Mouse (Mus musculus) embryonic facial prominence, embryonic 14.5 days (tissue): ENCODE results near the gene Zdhhc18. TPM values are rescaled to one million over a fixed set of nuclear protein-coding genes. Genes with fewer than 3 reads are reported as not detected.

Experiments
- ATAC-seq: fragments of 200-750 bp; cut with Nextera tagmentation; 2 replicates; pipeline ENCODE4 v1.8.0; 2017; ENCODE audit warnings: low read depth, moderate number of reproducible peaks, moderate TSS enrichment
- DNase-seq: peaks from one replicate; pipeline ENCODE4 v3.0.0-alpha.2; 2015; ENCODE audit warnings: low spot score
- H3K27ac ChIP-seq: fragments of 300-500 bp; sonication (generic); replicated peaks from 2 replicates; pipeline ENCODE4 v1.5.1; 2014; ENCODE audit warnings: low read depth, mild to moderate bottlenecking, low read length, moderate library complexity
- H3K27me3 ChIP-seq: fragments of 300-500 bp; sonication (generic); replicated peaks from 2 replicates; pipeline ENCODE4 v1.6.1; 2014; ENCODE audit warnings: low read length; ENCODE audit not compliant: control insufficient read depth, insufficient read depth
- H3K36me3 ChIP-seq: fragments of 300-500 bp; sonication (generic); 2 replicates; pipeline ENCODE4 v1.6.1; 2014; ENCODE audit warnings: low read length, mixed read lengths; ENCODE audit not compliant: control insufficient read depth, insufficient read depth
- H3K4me1 ChIP-seq: fragments of 300-500 bp; sonication (generic); 2 replicates; pipeline ENCODE4 v1.6.1; 2014; ENCODE audit warnings: antibody characterized with exemption, low read length; ENCODE audit not compliant: control insufficient read depth, insufficient read depth
- H3K4me2 ChIP-seq: fragments of 300-500 bp; sonication (generic); 2 replicates; pipeline ENCODE4 v1.6.1; 2014; ENCODE audit warnings: low read depth, mild to moderate bottlenecking, low read length, moderate library complexity, mixed read lengths
- H3K4me3 ChIP-seq: fragments of 300-500 bp; sonication (generic); 2 replicates; pipeline ENCODE4 v1.5.1; 2014; ENCODE audit warnings: low read depth, mild to moderate bottlenecking, low read length
- H3K9ac ChIP-seq: fragments of 300-500 bp; sonication (generic); 2 replicates; pipeline ENCODE4 v1.6.1; 2014; ENCODE audit warnings: low read depth, mild to moderate bottlenecking, low read length, moderate library complexity, mixed read lengths
- H3K9me3 ChIP-seq: fragments of 300-500 bp; sonication (generic); 2 replicates; pipeline ENCODE4 v1.6.1; 2016; ENCODE audit warnings: low read length; ENCODE audit not compliant: control insufficient read depth
- WGBS: fragments of 180-500 bp; shearing (Covaris S2); extraction: QIAGEN DNeasy Blood & Tissue Kit; methylation state at CpG from one replicate; pipeline ENCODE4 v1.1.7; 2014; 5-methylcytosine and 5-hydroxymethylcytosine counted together
- polyA plus RNA-seq: library from polyadenylated mRNA; unstranded; fragments of >200 nt; fragmentation: Nextera tagmentation; extraction: Ambion mirVana; gene quantifications from 2 replicates; pipeline ENCODE4 v1.2.1, GENCODE M21; 2014

Zdhhc18 gene
- polyA plus RNA-seq, 1 experiment from 2014 or later, result 2.1 TPM

GRCm38 (mm10) chr4:133620668-133621067 lies 29.3 kb downstream of the Zdhhc18 start:
- ATAC-seq, result no peak
- no peaks in the 10 kb centered on the region for H3K27me3 ChIP-seq
- H3K9me3 ChIP-seq, result no peaks in the 10 kb centered on the region
- peaks cover 39% of the 10 kb centered on the region for H3K36me3 ChIP-seq
- H3K27ac ChIP-seq, result no peak overlapping the region
- H3K9ac ChIP-seq, result no peak overlapping the region
- 88% methylated on average over 8 of the region's 8 CpGs for WGBS
- DNase-seq, result no peak
- H3K4me1 ChIP-seq, result no peaks in the 10 kb centered on the region
- no peak overlapping the region for H3K4me2 ChIP-seq
- no peak overlapping the region for H3K4me3 ChIP-seq

DNA sequence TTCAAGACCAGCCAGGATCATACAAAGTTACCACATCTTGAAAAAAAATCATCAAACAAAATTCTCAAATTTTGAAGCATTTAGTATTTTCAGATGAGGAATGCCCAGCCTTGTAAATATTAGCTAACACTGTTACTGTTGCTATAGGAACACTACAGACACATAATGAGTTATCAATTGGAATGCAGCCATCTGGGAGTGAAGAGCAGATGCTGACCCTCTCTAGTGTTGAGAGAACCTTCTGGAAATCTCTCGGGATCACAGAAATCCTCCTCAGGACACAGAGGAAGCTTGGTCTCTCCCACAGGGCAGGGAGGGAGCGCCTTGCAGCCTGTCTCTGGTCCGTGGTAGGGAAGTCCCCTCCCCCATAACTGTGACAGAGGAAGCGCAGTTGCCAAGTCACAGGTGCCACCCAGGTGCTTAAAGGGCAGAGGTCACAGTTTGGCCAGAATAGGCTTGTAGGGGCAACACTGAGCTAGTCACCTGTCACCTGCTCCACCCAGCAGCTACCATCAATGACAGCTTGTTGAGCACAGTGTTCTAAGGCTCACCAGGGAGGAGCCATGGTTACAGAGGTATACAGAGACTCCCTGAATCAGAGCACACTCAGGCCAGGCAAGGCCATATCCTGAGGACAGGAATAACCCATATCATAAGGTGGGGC lies 30.3 kb downstream of the Zdhhc18 start:
- Histone ChIP-seq H3K4me3 (no peak overlapping the region), H3K9me3 (no peaks in the 10 kb centered on the region), H3K4me2 (no peak overlapping the region), H3K9ac (no peak overlapping the region), H3K4me1 (no peaks in the 10 kb centered on the region), H3K36me3 (peaks cover 40% of the 10 kb centered on the region), H3K27me3 (no peaks in the 10 kb centered on the region), H3K27ac (no peak overlapping the region)
- ATAC-seq, result no peak
- no peak for DNase-seq
- 64% methylated on average over 4 of the region's 4 CpGs for WGBS

DNA sequence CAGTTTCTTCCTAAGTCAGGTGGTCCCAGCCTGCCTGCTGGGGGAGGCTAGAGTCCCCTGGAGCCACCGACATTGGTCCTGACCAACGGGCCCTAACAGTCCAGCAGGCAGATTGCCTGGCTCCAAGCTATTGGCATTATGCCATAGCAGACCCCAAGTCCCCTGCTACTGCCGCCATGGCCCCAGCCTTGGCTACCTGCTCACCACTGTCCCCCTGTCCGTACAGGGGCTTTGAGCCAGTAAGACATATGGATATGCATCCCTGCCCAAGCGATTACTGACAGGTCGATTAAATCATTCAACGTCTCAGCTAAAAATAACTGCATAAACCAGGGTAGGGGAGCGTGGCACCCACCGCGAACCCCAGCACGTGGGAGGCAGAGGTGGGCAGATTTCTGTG lies 32.0 kb downstream of the Zdhhc18 start:
- no peak overlapping the region for H3K4me2 ChIP-seq
- no peaks in the 10 kb centered on the region for H3K9me3 ChIP-seq
- DNase-seq, result no peak
- no peaks in the 10 kb centered on the region for H3K27me3 ChIP-seq
- H3K9ac ChIP-seq, result no peak overlapping the region
- no peak overlapping the region for H3K27ac ChIP-seq
- H3K36me3 ChIP-seq, result peaks cover 42% of the 10 kb centered on the region
- ATAC-seq, result no peak
- H3K4me1 ChIP-seq, result no peaks in the 10 kb centered on the region
- WGBS, result 95% methylated on average over 11 of the region's 11 CpGs
- H3K4me3 ChIP-seq, result no peak overlapping the region

DNA sequence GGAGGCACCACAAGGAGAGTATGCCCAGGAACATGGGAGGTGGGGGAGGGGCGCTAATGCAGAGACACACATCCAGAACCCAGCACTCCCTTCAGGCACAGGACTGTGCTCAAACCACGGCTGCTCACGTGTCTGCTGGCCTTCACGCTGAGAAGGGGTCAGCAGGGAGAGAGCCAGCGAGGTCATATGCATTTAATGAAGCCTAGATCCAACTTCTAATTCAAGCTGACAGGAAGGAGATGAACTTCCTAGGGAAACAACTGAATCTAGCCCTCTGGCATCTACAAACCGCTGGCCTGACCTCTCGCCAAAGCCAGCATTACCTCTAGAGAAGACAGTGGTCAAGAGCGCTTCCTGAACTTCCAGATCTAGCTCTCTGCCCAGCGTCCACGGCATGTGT lies 34.5 kb downstream of the Zdhhc18 start:
- no peak overlapping the region for H3K4me2 ChIP-seq
- ATAC-seq, result no peak
- H3K4me3 ChIP-seq, result no peak overlapping the region
- no peak for DNase-seq
- H3K4me1 ChIP-seq, result no peaks in the 10 kb centered on the region
- WGBS, result 71% methylated on average over 10 of the region's 10 CpGs
- H3K27ac ChIP-seq, result no peak overlapping the region
- H3K9ac ChIP-seq, result no peak overlapping the region
- H3K27me3 ChIP-seq, result no peaks in the 10 kb centered on the region
- peaks cover 10% of the 10 kb centered on the region for H3K9me3 ChIP-seq
- peaks cover 61% of the 10 kb centered on the region for H3K36me3 ChIP-seq

- Histone ChIP-seq H3K4me1 (no peaks in the 10 kb centered on the region), H3K4me2 (no peak overlapping the region), H3K9ac (no peak overlapping the region), H3K27ac (no peak overlapping the region), H3K27me3 (no peaks in the 10 kb centered on the region), H3K4me3 (no peak overlapping the region), H3K36me3 (peaks cover 63% of the 10 kb centered on the region), H3K9me3 (peaks cover 10% of the 10 kb centered on the region)
- no peak for DNase-seq
- 83% methylated on average over 7 of the region's 8 CpGs for WGBS
- 0 out of 2 replicates have a peak, but pooled peaks have one; percentile 12 for ATAC-seq
These were observed 35.6 kb downstream of the Zdhhc18 start for GRCm38 (mm10) chr4:133614274-133614761.

- no peak for ATAC-seq
- Histone ChIP-seq H3K27ac (no peak overlapping the region), H3K9ac (no peak overlapping the region), H3K27me3 (no peaks in the 10 kb centered on the region), H3K9me3 (peaks cover 10% of the 10 kb centered on the region), H3K4me1 (no peaks in the 10 kb centered on the region), H3K4me3 (no peak overlapping the region), H3K36me3 (peaks cover 64% of the 10 kb centered on the region), H3K4me2 (no peak overlapping the region)
- WGBS, result 90% methylated on average over 4 of the region's 4 CpGs
- DNase-seq, result no peak
These were observed 36.1 kb downstream of the Zdhhc18 start for GRCm38 (mm10) chr4:133613867-133614266.

DNA sequence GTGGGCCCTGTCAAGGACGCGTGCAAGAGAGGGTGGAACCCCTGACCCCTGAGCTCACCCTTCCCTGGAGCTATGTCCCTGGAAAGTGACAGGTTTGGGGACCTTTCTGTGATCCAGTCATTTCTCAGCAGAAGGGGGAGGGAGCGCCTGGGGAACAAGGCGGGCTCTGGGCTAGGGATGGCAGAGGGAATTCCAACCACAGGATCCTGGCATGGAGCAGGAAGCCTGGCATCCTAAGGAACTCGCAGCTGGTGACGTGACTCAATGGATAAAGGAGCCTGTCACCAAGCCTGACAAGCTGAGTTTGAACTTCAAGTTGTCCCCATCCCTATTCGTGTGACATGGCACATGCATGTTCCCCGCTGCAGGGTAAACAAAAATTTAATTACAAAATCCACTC lies 36.9 kb downstream of the Zdhhc18 start:
- WGBS, result 88% methylated on average over 8 of the region's 8 CpGs
- no peaks in the 10 kb centered on the region for H3K4me1 ChIP-seq
- DNase-seq (no peak), ATAC-seq (no peak)
- no peaks in the 10 kb centered on the region for H3K27me3 ChIP-seq
- no peak overlapping the region for H3K4me3 ChIP-seq
- H3K9ac ChIP-seq, result no peak overlapping the region
- no peak overlapping the region for H3K27ac ChIP-seq
- H3K36me3 ChIP-seq, result peaks cover 72% of the 10 kb centered on the region
- H3K9me3 ChIP-seq, result peaks cover 10% of the 10 kb centered on the region
- no peak overlapping the region for H3K4me2 ChIP-seq

DNA sequence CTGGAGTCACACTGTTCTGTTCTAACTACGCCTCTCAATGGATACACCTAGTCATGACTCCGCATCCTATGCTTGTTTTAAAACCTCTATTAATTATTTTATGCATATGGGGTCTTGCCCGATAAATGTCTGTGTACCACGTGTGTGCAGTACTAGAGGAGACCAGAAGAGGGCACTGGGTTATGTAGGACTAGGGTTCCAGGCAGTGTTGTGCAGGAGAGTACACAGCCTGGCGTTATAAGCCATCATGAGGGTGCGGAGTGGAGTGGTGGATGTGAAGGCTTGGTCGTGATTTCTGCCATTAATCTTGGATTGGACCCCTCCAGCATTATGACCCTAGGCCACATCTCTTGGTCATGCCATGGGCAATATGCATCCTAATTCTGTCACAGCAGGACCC lies 37.5 kb downstream of the Zdhhc18 start:
- Histone ChIP-seq H3K4me2 (no peak overlapping the region), H3K27me3 (no peaks in the 10 kb centered on the region), H3K4me1 (no peaks in the 10 kb centered on the region), H3K9ac (no peak overlapping the region), H3K9me3 (peaks cover 10% of the 10 kb centered on the region), H3K27ac (no peak overlapping the region), H3K36me3 (peaks cover 77% of the 10 kb centered on the region), H3K4me3 (no peak overlapping the region)
- no peak for ATAC-seq
- DNase-seq, result no peak
- WGBS, result 97% methylated on average over 7 of the region's 7 CpGs

- no peak overlapping the region for H3K27ac ChIP-seq
- H3K4me2 ChIP-seq, result no peak overlapping the region
- no peak overlapping the region for H3K4me3 ChIP-seq
- no peaks in the 10 kb centered on the region for H3K4me1 ChIP-seq
- H3K27me3 ChIP-seq, result no peaks in the 10 kb centered on the region
- H3K36me3 ChIP-seq, result peaks cover 80% of the 10 kb centered on the region
- peaks cover 10% of the 10 kb centered on the region for H3K9me3 ChIP-seq
- no peak for DNase-seq
- no peak overlapping the region for H3K9ac ChIP-seq
- 98% methylated on average over 5 of the region's 5 CpGs for WGBS
- no peak for ATAC-seq
These were observed 38.1 kb downstream of the Zdhhc18 start for GRCm38 (mm10) chr4:133611815-133612214.
